Mouse (Mus musculus) macrophage (primary cell): Measurements from ENCODE around the gene Tsku. TPM values are rescaled to one million over a fixed set of nuclear protein-coding genes. Genes with fewer than 3 reads are reported as not detected.

Source experiments
- H3K27ac ChIP-seq: fragments of 350-480 bp; formaldehyde crosslinking; 2 replicates; pipeline ENCODE4 v1.9.0; 2021
- H3K36me3 ChIP-seq: fragments of 350-480 bp; formaldehyde crosslinking; 2 replicates; pipeline ENCODE4 v1.9.0; 2021; ENCODE audit errors: inconsistent target
- H3K4me3 ChIP-seq: fragments of 350-480 bp; formaldehyde crosslinking; 2 replicates; pipeline ENCODE4 v1.9.0; 2021; ENCODE audit errors: inconsistent target
- H3K79me2 ChIP-seq: fragments of 350-480 bp; formaldehyde crosslinking; 2 replicates; pipeline ENCODE4 v1.9.0; 2021; ENCODE audit errors: inconsistent target
- WGBS: methylation state at CpG from one replicate; pipeline ENCODE4 v1.1.7; 2026; ENCODE audit warnings: inconsistent platforms; ENCODE audit not compliant: missing documents; 5-methylcytosine and 5-hydroxymethylcytosine counted together
- polyA plus RNA-seq: library from polyadenylated mRNA; stranded (reverse); fragments of 250-400 nt; gene quantifications from 3 replicates; pipeline ENCODE4 v1.2.4, GENCODE M21; 2018; ENCODE audit warnings: inconsistent platforms

Gene Tsku
- polyA plus RNA-seq, 1 experiment from 2014 or later: 3.6 TPM

DNA sequence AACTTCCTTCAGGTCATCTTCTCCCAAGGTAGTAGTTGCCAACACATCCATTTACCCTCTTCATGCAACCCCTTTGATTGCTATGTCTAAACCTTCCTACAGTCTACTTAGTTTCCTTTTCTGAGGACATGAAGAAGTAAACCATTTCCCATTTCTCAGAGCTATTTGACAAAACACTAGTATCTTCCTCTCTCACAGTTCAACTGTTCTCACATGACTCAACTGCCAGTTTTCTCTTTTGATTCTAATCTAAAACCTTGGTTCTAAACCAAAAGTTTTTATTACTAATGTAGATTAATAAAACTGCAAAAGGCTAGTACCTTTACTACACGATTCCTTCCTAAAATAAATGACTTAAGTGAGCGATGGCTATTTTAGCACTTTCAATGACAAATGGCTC lies 53.7 kb downstream of the Tsku start:
- Histone ChIP-seq H3K36me3 (no peaks in the 10 kb centered on the region), H3K4me3 (peak overlapping the region; percentile 84), H3K79me2 (peaks cover 68% of the 10 kb centered on the region), H3K27ac (peak overlapping the region; percentile 68)
- 100% methylated on average over 1 of the region's 2 CpGs for WGBS

Other genes with a start within 250 kb of the Tsku start
- 19.5 to 48.5 TPM (median 22.7 TPM) in 3 replicates for gene Myo7a, start 241.8 kb downstream of the Tsku start, polyA plus RNA-seq
- gene Omp, start 215.8 kb downstream of the Tsku start, polyA plus RNA-seq: 0.11 TPM in 1 of 3 replicates, not detected in the others
- 5.5 to 8.5 TPM (median 5.9 TPM) in 3 replicates for gene Capn5, start 183.1 kb downstream of the Tsku start, polyA plus RNA-seq
- gene B3gnt6, start 161.8 kb downstream of the Tsku start, polyA plus RNA-seq: 0.18 TPM in 1 of 3 replicates, not detected in the others
- 39.0 to 58.1 TPM (median 52.0 TPM) in 3 replicates for gene Acer3, start 40.1 kb downstream of the Tsku start, polyA plus RNA-seq
- gene Gucy2d, start 79.1 kb upstream of the Tsku start, polyA plus RNA-seq: not detected in 3 replicates
- gene Lrrc32, start 128.0 kb upstream of the Tsku start, polyA plus RNA-seq: 0.12 to 0.22 TPM (median 0.19 TPM) in 3 replicates